Mouse (Mus musculus) olfactory bulb, adult 2 months (tissue): ENCODE measurements around the gene Gmeb1. TPM values are rescaled to one million over a fixed set of nuclear protein-coding genes. Genes with fewer than 3 reads are reported as not detected.
A peak's percentile ranks its signal among the peaks of the same experiment; 100 is the strongest.

Source experiments
- H3K27ac ChIP-seq: fragments of 200-500 bp; 2 replicates; pipeline ENCODE4 v1.5.1; 2012; ENCODE audit warnings: low read depth, low read length; ENCODE audit not compliant: insufficient read depth
- H3K4me1 ChIP-seq: fragments of 200-500 bp; 2 replicates; pipeline ENCODE4 v1.6.1; 2012; ENCODE audit warnings: low read length; ENCODE audit not compliant: control insufficient read depth, insufficient read depth
- H3K4me3 ChIP-seq: fragments of 200-500 bp; 2 replicates; pipeline ENCODE4 v1.5.1; 2012; ENCODE audit warnings: mild to moderate bottlenecking, low read depth, low read length, moderate library complexity; ENCODE audit not compliant: insufficient read depth
- CTCF ChIP-seq: fragments of 200-500 bp; IDR thresholded peaks from 2 replicates; pipeline ENCODE4 v1.5.1; 2012; ENCODE audit warnings: low read depth, mild to moderate bottlenecking, low read length, moderate library complexity; ENCODE audit not compliant: insufficient read depth
- POLR2A ChIP-seq: fragments of 200-500 bp; IDR thresholded peaks from 2 replicates; pipeline ENCODE4 v1.6.1; 2012; ENCODE audit warnings: mild to moderate bottlenecking, low read depth, low read length, moderate library complexity; ENCODE audit not compliant: insufficient read depth
- WGBS: fragments of 180-500 bp; shearing (Covaris S2); methylation state at CpG from one replicate; pipeline ENCODE4 v1.1.7; 2018; 5-methylcytosine and 5-hydroxymethylcytosine counted together
- polyA plus RNA-seq: library from polyadenylated mRNA; stranded (reverse); fragments of >200 nt; gene quantifications from 2 replicates; pipeline ENCODE4 v1.2.4, GENCODE M21; 2012; ENCODE audit warnings: low replicate concordance; ENCODE audit not compliant: missing spikeins, insufficient read depth, insufficient read length

Gmeb1 gene
- polyA plus RNA-seq, 1 experiment, result not detected

DNA sequence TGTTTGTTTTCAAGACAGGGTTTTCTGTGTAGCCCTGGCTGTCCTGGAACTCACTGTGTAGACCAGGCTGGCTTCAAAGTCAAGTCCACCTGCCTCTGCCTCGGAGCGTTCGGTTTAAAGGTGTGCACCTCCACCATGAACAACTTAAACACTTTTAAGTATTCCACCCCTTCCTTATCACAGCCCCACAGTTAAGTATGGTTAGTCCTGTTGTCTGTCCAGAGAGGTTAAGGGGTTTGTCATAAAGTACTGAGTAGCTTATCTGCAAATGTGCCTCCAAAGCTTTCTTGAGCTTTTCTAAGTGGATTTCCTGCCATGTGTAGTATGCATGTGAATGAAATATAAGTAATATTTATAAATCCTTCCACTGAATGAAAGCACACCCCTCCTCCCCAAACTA is 14.5 kb upstream of the Gmeb1 start:
- H3K27ac ChIP-seq, result no peak overlapping the region
- TF ChIP-seq POLR2A (no peak), CTCF (no peak)
- no peak overlapping the region for H3K4me3 ChIP-seq
- 91% methylated on average over 3 of the region's 3 CpGs for WGBS
- no peaks in the 10 kb centered on the region for H3K4me1 ChIP-seq

DNA sequence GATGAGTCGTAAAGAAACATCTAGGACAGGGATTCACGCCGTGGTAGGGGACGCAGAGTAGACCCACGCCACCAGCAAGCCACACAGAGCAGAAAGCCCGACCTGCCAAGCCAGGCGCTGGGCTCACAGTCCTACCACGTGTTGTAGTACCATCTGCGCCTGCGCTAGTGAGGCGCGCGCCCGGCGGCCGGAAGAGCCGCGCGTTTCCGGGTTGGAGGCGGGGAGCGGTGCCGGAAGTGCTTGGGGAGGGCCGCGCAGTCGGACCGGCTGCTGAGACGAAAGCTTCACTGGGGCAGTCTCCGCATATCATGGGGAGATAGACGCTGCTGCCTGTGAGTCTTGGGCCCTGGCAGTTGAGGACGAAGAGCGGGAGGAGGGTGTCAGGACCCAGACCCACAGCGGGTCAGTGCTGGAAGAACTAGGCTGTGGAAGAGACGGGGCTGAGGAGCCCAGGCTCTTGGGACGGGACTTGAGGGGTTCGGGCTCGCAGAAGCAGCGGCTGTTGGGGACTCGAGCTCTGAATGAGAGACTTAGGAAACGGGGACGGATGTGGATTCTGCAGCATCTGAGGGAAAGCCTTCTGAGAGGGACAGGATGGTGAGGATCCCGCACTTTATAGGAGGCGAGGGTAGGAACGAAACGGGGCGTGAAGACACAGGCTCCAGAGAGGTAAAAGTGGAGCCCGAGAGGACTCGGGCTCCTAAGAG is 12.9 kb upstream of the Gmeb1 start, which contains the start of gene Taf12:
Gene Taf12, plus strand, starts transcription at position 220 of the 707 bp plus-strand sequence.
- Histone ChIP-seq H3K4me1 (no peaks in the 10 kb centered on the region), H3K4me3 (peak within 1 kb of the TSS; percentile 78), H3K27ac (peak within 1 kb of the TSS; percentile 59)
- TF ChIP-seq POLR2A (peak; percentile 100), CTCF (peak; percentile 8; the same call in 1 of the 2 replicates)
- under 1% methylated on average over 48 of the region's 48 CpGs for WGBS

DNA sequence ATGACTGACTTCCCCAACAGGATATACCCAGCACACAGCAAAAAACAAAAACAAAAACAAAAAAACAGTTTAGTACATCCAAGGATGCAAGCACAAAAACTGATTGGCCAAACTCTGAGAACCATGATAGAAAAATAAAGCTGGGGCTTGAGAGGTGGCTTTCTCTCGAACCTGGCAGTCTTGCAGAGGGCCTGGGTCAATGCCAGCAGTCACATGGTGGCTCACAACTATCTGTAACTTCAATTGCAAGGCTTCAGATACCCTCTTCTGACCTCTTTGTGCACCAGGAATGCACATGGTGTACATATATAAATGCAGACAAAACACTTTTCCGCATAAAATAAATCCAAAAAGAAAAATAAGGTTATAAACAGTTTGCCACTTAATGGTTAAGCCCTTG is 11.8 kb upstream of the Gmeb1 start:
- Histone ChIP-seq H3K27ac (no peak overlapping the region), H3K4me3 (no peak overlapping the region)
- WGBS, result 37% methylated on average over 2 of the region's 2 CpGs

DNA sequence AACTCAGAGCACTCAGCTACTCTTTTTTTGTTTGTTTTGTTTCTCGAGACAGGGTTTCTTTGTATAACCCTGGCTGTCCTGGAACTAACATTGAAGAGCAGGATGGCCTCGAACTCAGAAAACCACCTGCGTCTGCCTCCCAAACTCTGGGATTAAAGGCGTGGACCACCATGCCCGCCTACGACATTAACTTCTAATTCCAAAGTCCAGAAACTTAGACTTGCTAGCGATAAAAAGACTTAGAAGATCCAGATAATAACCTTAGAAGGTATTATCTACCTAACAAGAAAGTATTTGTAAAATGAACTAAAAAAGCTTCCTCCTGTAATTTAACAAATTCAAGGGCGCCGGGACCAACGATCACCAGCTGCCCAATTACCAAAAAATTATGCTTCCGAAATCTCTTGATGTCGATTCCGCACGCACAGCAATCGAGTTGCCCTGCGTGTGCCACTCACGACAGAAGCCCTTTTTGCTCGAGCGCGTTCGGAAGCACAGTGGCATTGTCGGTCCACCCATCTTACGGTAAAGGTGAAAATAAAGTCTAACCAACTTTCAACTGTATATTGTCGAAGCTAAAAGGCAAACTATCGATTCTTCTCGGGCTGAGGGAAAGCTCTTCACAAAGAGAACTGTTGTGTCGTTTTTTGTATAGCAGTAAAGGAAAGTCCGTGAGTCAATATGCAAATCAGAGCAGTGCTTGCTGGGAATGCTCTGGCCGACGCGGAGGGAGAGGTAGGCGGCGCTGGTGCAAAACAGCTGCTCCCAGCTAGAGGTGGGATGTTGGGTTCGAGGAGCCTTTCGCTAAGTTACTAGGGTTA is 8.5 kb upstream of the Gmeb1 start:
- H3K27ac ChIP-seq, result peak overlapping the region; percentile 91
- TF ChIP-seq POLR2A, result peak; percentile 100
- no peak for TF ChIP-seq CTCF
- under 1% methylated on average over 35 of the region's 35 CpGs for WGBS
- H3K4me3 ChIP-seq, result peak overlapping the region; percentile 24
- H3K4me1 ChIP-seq, result no peaks in the 10 kb centered on the region

More for the DNA sequence above, 11.8 kb upstream of the Gmeb1 start:
- no peak for TF ChIP-seq POLR2A
- TF ChIP-seq CTCF, result no peak
- no peaks in the 10 kb centered on the region for H3K4me1 ChIP-seq

DNA sequence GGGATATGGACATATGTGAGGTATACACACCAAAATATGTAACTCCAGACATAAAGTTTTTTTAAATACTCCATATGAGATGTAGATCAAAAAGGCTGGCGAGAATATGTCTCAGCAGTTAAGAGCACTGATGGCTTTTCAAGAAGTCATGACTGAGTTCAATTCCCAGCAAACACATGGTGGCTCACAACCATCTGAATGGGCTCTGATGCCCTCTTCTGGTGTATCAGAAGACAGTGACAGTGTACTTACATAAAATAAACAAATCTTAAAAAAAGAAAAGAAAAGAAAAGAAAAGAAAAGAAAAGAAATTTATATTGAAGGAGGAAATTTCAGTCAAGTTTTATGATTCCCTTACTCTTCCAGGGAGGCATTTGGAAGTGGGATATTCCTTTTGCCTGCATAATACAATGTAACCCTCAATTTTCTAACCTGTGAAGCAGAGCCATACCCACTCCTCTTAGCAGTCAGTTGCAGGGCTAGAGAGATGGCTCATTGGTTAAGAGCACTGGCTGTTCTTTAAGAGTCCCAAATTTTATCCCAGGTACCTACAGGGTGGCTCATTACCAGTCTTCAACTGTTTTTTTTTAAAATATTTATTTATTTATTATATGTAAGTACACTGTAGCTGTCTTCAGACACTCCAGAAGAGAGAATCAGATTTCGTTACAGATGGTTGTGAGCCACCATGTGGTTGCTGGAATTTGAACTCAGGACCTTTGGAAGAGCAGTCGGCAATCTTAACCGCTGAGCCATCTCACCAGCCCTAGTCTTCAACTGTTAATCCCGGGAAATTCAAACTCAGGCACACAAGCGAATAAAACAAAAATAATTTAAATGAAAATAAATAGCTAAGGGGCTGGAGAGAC is 7.7 kb upstream of the Gmeb1 start:
- Histone ChIP-seq H3K27ac (no peak overlapping the region), H3K4me1 (no peaks in the 10 kb centered on the region), H3K4me3 (no peak overlapping the region)
- WGBS, result 10% methylated on average over 6 of the region's 6 CpGs
- no peak for TF ChIP-seq POLR2A

DNA sequence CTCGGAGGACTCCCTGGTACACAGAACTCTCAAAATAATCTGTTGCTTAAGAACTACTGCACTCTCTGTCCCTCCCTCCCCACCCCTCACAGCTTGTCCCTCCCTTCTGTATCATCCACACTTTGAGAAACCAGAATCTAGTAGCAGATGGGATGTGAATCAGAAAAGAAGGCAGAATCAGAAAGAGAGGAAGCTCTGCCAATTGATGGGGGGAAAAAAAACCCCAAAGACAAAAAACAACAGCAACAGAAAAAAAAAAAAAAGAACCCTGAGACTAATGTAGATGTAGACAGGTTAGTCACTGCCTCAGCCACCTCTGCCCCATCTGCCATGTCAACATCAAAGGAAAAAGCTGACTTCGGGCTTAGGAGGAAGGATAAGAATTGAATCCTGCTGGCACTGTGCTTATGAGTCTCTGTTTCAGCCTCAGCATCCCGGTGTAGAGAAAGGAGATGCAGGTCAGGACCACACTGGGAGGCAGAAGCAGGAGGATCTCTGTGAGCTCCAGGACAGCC is 5.5 kb upstream of the Gmeb1 start:
- Histone ChIP-seq H3K4me3 (no peak overlapping the region), H3K4me1 (no peaks in the 10 kb centered on the region), H3K27ac (no peak overlapping the region)
- TF ChIP-seq POLR2A (no peak), CTCF (no peak)
- 75% methylated on average over 3 of the region's 3 CpGs for WGBS

DNA sequence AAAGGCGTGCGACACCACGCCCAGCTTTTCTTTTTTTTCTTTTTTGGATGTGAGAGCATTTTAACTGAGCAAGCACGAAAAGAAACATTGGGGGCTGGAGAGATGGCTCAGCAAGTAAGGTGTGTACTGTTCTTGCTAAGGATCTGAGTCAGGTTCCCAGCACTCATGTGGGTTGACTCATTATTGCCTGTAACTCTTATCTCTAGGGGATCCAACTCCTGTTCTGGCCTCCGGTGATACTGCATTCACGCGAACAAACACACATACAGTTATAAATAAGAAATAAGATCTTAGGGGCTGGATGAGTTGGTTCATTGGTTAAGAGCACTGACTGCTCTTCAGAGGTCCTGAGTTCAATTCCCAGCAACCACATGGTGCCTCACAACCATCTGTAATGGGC is 1.9 kb upstream of the Gmeb1 start:
- WGBS, result 94% methylated on average over 7 of the region's 7 CpGs
- H3K4me3 ChIP-seq, result no peak overlapping the region
- no peak for TF ChIP-seq POLR2A
- TF ChIP-seq CTCF, result no peak
- no peak overlapping the region for H3K27ac ChIP-seq
- H3K4me1 ChIP-seq, result no peaks in the 10 kb centered on the region

DNA sequence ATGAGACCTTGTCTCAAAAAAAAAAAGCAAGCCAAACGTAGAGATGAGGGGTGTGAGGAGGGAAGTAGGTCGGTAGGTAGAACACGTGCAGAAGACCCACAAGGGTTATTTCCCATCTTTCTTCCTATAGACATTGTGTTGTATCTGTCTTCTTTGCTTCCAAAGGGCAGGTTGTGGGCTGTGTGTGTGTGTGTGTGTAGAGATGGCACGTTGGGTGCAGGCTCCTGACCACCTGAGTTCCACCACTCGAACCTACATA is 885 bp upstream of the Gmeb1 start:
- H3K27ac ChIP-seq, result no peak overlapping the region

More for the DNA sequence above, 885 bp upstream of the Gmeb1 start:
- Histone ChIP-seq H3K4me3 (no peak overlapping the region), H3K4me1 (no peaks in the 10 kb centered on the region)
- WGBS, result 67% methylated on average over 5 of the region's 5 CpGs
- TF ChIP-seq POLR2A (no peak), CTCF (no peak)
